Mouse (Mus musculus): ENCODE measurements around the gene Ripk3. TPM values are rescaled to one million over a fixed set of nuclear protein-coding genes. Genes with fewer than 3 reads are reported as not detected.

The Ripk3 gene
- 38.1 and 40.4 TPM in 2 replicates for polyA plus RNA-seq (2015; fragmentation: Nextera tagmentation; extraction: Ambion mirVana)

- H3K9me3 ChIP-seq (replicated peaks), result no peaks in the 10 kb centered on the region
- ATAC-seq (replicated peaks; ENCODE audit: low FRiP score), result peak; percentile 19; the same call in 1 of the 2 replicates
- peak within 1 kb of the TSS; percentile 40; the same call in 1 of the 2 replicates for H3K9ac ChIP-seq
- H3K27me3 ChIP-seq, result peaks cover 34% of the 10 kb centered on the region
- H3K4me3 ChIP-seq (replicated peaks), result peak within 1 kb of the TSS; percentile 51
- 3% methylated on average over 40 of the region's 40 CpGs for WGBS
- H3K4me1 ChIP-seq, result peaks cover 31% of the 10 kb centered on the region
- H3K27ac ChIP-seq, result no peak within 1 kb of the TSS
- peak within 1 kb of the TSS; percentile 83 for H3K4me2 ChIP-seq
- no peaks in the 10 kb centered on the region for H3K36me3 ChIP-seq
Observed at GRCm38 (mm10) chr14:55788256-55789050, at the start of gene Ripk3. Ripk3 (minus strand) TSS chr14:55788865.

- no peak overlapping the region for H3K4me3 ChIP-seq (replicated peaks)
- 91% methylated on average over 5 of the region's 5 CpGs for WGBS
- H3K27ac ChIP-seq, result no peak overlapping the region
Observed at GRCm38 (mm10) chr14:55838312-55838711, 49.6 kb upstream of the Ripk3 start.

GRCm38 (mm10) chr14:55834808-55835533 is 46.3 kb upstream of the Ripk3 start:
- Histone ChIP-seq H3K4me2 (no peak overlapping the region), H3K4me3 (replicated peaks) (no peak overlapping the region), H3K27me3 (no peaks in the 10 kb centered on the region), H3K4me1 (peaks cover 18% of the 10 kb centered on the region), H3K9me3 (replicated peaks) (no peaks in the 10 kb centered on the region), H3K9ac (no peak overlapping the region), H3K36me3 (peaks cover 30% of the 10 kb centered on the region), H3K27ac (no peak overlapping the region)
- no peak for ATAC-seq (replicated peaks; ENCODE audit: low FRiP score)
- 81% methylated on average over 5 of the region's 5 CpGs for WGBS

More at GRCm38 (mm10) chr14:55838312-55838711, 49.6 kb upstream of the Ripk3 start:
- peaks cover 19% of the 10 kb centered on the region for H3K4me1 ChIP-seq
- no peak for ATAC-seq (replicated peaks; ENCODE audit: low FRiP score)
- no peaks in the 10 kb centered on the region for H3K9me3 ChIP-seq (replicated peaks)
- H3K9ac ChIP-seq, result no peak overlapping the region
- 0 out of 2 replicates have a peak, but pooled peaks cover 3% of the 10 kb centered on the region for H3K36me3 ChIP-seq
- no peak overlapping the region for H3K4me2 ChIP-seq
- H3K27me3 ChIP-seq, result no peaks in the 10 kb centered on the region

GRCm38 (mm10) chr14:55833126-55833525 is 44.5 kb upstream of the Ripk3 start:
- H3K4me3 ChIP-seq (replicated peaks), result no peak overlapping the region
- H3K4me2 ChIP-seq, result no peak overlapping the region
- ATAC-seq (replicated peaks; ENCODE audit: low FRiP score), result no peak
- H3K27me3 ChIP-seq, result no peaks in the 10 kb centered on the region
- H3K36me3 ChIP-seq, result peaks cover 38% of the 10 kb centered on the region
- WGBS, result 80% methylated on average over 4 of the region's 4 CpGs
- H3K9me3 ChIP-seq (replicated peaks), result no peaks in the 10 kb centered on the region
- peaks cover 33% of the 10 kb centered on the region for H3K4me1 ChIP-seq
- no peak overlapping the region for H3K27ac ChIP-seq
- no peak overlapping the region for H3K9ac ChIP-seq

- peaks cover 43% of the 10 kb centered on the region for H3K36me3 ChIP-seq
- 0 out of 2 replicates have a peak, but pooled peaks cover 6% of the 10 kb centered on the region for H3K27me3 ChIP-seq
- H3K4me2 ChIP-seq, result no peak overlapping the region
- H3K9ac ChIP-seq, result no peak overlapping the region
- H3K9me3 ChIP-seq (replicated peaks), result no peaks in the 10 kb centered on the region; the same call in 1 of the 2 replicates
- H3K4me1 ChIP-seq, result peaks cover 56% of the 10 kb centered on the region
- 77% methylated on average over 4 of the region's 4 CpGs for WGBS
- H3K4me3 ChIP-seq (replicated peaks), result no peak overlapping the region
- H3K27ac ChIP-seq, result no peak overlapping the region
- ATAC-seq (replicated peaks; ENCODE audit: low FRiP score), result no peak
Observed at GRCm38 (mm10) chr14:55830331-55830730, 41.7 kb upstream of the Ripk3 start.

- Histone ChIP-seq H3K9me3 (replicated peaks) (no peaks in the 10 kb centered on the region; the same call in 1 of the 2 replicates), H3K36me3 (peaks cover 43% of the 10 kb centered on the region), H3K4me2 (no peak overlapping the region), H3K27ac (no peak overlapping the region), H3K4me3 (replicated peaks) (no peak overlapping the region), H3K27me3 (0 out of 2 replicates have a peak, but pooled peaks cover 6% of the 10 kb centered on the region), H3K4me1 (peaks cover 56% of the 10 kb centered on the region), H3K9ac (no peak overlapping the region)
- ATAC-seq (replicated peaks; ENCODE audit: low FRiP score), result no peak
- 92% methylated on average over 16 of the region's 16 CpGs for WGBS
Observed at GRCm38 (mm10) chr14:55829854-55830253, 41.2 kb upstream of the Ripk3 start.

GRCm38 (mm10) chr14:55828716-55829263 is 40.1 kb upstream of the Ripk3 start:
- Histone ChIP-seq H3K9me3 (replicated peaks) (no peaks in the 10 kb centered on the region; the same call in 1 of the 2 replicates), H3K4me3 (replicated peaks) (no peak overlapping the region), H3K36me3 (peaks cover 42% of the 10 kb centered on the region), H3K9ac (no peak overlapping the region), H3K4me1 (peaks cover 60% of the 10 kb centered on the region), H3K27ac (peak overlapping the region; percentile 52), H3K27me3 (0 out of 2 replicates have a peak, but pooled peaks cover 6% of the 10 kb centered on the region), H3K4me2 (peak overlapping the region; percentile 25; the same call in 1 of the 2 replicates)
- 15% methylated on average over 3 of the region's 3 CpGs for WGBS
- ATAC-seq (replicated peaks; ENCODE audit: low FRiP score), result no peak; the same call in 1 of the 2 replicates

- H3K4me2 ChIP-seq, result peak overlapping the region; percentile 90
- no peak for ATAC-seq (replicated peaks; ENCODE audit: low FRiP score)
- peaks cover 70% of the 10 kb centered on the region for H3K4me1 ChIP-seq
- peak overlapping the region; percentile 25 for H3K27ac ChIP-seq
- peak overlapping the region; percentile 71 for H3K4me3 ChIP-seq (replicated peaks)
- 0 out of 2 replicates have a peak, but pooled peaks cover 6% of the 10 kb centered on the region for H3K27me3 ChIP-seq
- H3K9ac ChIP-seq, result peak overlapping the region; percentile 83
- H3K36me3 ChIP-seq, result peaks cover 31% of the 10 kb centered on the region
- 14% methylated on average over 41 of the region's 41 CpGs for WGBS
- no peaks in the 10 kb centered on the region; the same call in 1 of the 2 replicates for H3K9me3 ChIP-seq (replicated peaks)
Observed at GRCm38 (mm10) chr14:55826551-55827340, 38.1 kb upstream of the Ripk3 start.

- 7% methylated on average over 15 of the region's 15 CpGs for WGBS
- peak overlapping the region; percentile 71 for H3K4me3 ChIP-seq (replicated peaks)
- peak overlapping the region; percentile 83 for H3K9ac ChIP-seq
- H3K9me3 ChIP-seq (replicated peaks), result no peaks in the 10 kb centered on the region; the same call in 1 of the 2 replicates
- H3K27me3 ChIP-seq, result 0 out of 2 replicates have a peak, but pooled peaks cover 6% of the 10 kb centered on the region
- H3K4me1 ChIP-seq, result peaks cover 70% of the 10 kb centered on the region
- H3K36me3 ChIP-seq, result peaks cover 25% of the 10 kb centered on the region
- no peak for ATAC-seq (replicated peaks; ENCODE audit: low FRiP score)
- peak overlapping the region; percentile 98 for H3K27ac ChIP-seq
- H3K4me2 ChIP-seq, result peak overlapping the region; percentile 90
Observed at GRCm38 (mm10) chr14:55826142-55826541, 37.5 kb upstream of the Ripk3 start.

GRCm38 (mm10) chr14:55825216-55826051 is 36.8 kb upstream of the Ripk3 start:
- H3K4me2 ChIP-seq, result peak overlapping the region; percentile 90
- peak overlapping the region; percentile 71 for H3K4me3 ChIP-seq (replicated peaks)
- peaks cover 70% of the 10 kb centered on the region for H3K4me1 ChIP-seq
- H3K9me3 ChIP-seq (replicated peaks), result no peaks in the 10 kb centered on the region; the same call in 1 of the 2 replicates
- H3K27me3 ChIP-seq, result 0 out of 2 replicates have a peak, but pooled peaks cover 6% of the 10 kb centered on the region
- WGBS, result under 1% methylated on average over 20 of the region's 37 CpGs
- peak overlapping the region; percentile 83 for H3K9ac ChIP-seq
- peaks cover 18% of the 10 kb centered on the region for H3K36me3 ChIP-seq
- H3K27ac ChIP-seq, result peak overlapping the region; percentile 98
- ATAC-seq (replicated peaks; ENCODE audit: low FRiP score), result no peak

All from kidney, embryonic 15.5 days (tissue).